Mouse (Mus musculus): ENCODE results near the gene Plekhh3. TPM values are rescaled to one million over a fixed set of nuclear protein-coding genes. Genes with fewer than 3 reads are reported as not detected.

Plekhh3 gene
- polyA plus RNA-seq, 1 experiment from 2014 or later: 7.2 TPM

GRCm38 (mm10) chr11:101138536-101139181 is 32.5 kb downstream of the Plekhh3 start:
- Histone ChIP-seq H3K36me3 (ENCODE audit: control insufficient read depth, insufficient read depth, low read length) (no peaks in the 10 kb centered on the region), H3K4me2 (ENCODE audit: low read depth, low read length) (0 out of 2 replicates have a peak overlapping the region, but pooled peaks have one; percentile 7), H3K9ac (replicated peaks; ENCODE audit: low read depth, low read length) (no peak overlapping the region), H3K4me3 (ENCODE audit: low read depth, low read length) (no peak overlapping the region), H3K27ac (ENCODE audit: low read depth, low read length) (peak overlapping the region; percentile 52; the same call in 1 of the 2 replicates), H3K9me3 (ENCODE audit: control insufficient read depth, low read length) (no peaks in the 10 kb centered on the region), H3K27me3 (ENCODE audit: control insufficient read depth, insufficient read depth, low read length) (no peaks in the 10 kb centered on the region), H3K4me1 (ENCODE audit: control insufficient read depth, insufficient read depth, low read length) (peaks cover 3% of the 10 kb centered on the region; the same call in 1 of the 2 replicates)
- 16% methylated on average over 15 of the region's 15 CpGs for WGBS
- ATAC-seq (ENCODE audit: low read depth): no peak

- Histone ChIP-seq H3K9me3 (ENCODE audit: control insufficient read depth, low read length) (no peaks in the 10 kb centered on the region), H3K4me1 (ENCODE audit: control insufficient read depth, insufficient read depth, low read length) (peaks cover 3% of the 10 kb centered on the region; the same call in 1 of the 2 replicates), H3K36me3 (ENCODE audit: control insufficient read depth, insufficient read depth, low read length) (no peaks in the 10 kb centered on the region), H3K27ac (ENCODE audit: low read depth, low read length) (no peak overlapping the region), H3K27me3 (ENCODE audit: control insufficient read depth, insufficient read depth, low read length) (no peaks in the 10 kb centered on the region), H3K4me2 (ENCODE audit: low read depth, low read length) (no peak overlapping the region), H3K9ac (replicated peaks; ENCODE audit: low read depth, low read length) (no peak overlapping the region), H3K4me3 (ENCODE audit: low read depth, low read length) (no peak overlapping the region)
- 76% methylated on average over 7 of the region's 7 CpGs for WGBS
- ATAC-seq (ENCODE audit: low read depth): no peak
Observed at GRCm38 (mm10) chr11:101137000-101137399, 34.2 kb downstream of the Plekhh3 start.

- H3K36me3 ChIP-seq (ENCODE audit: control insufficient read depth, insufficient read depth, low read length): no peaks in the 10 kb centered on the region
- 81% methylated on average over 13 of the region's 13 CpGs for WGBS
- ATAC-seq (ENCODE audit: low read depth): no peak
Observed at GRCm38 (mm10) chr11:101134217-101134865, 36.8 kb downstream of the Plekhh3 start.

GRCm38 (mm10) chr11:101133037-101133436 is 38.1 kb downstream of the Plekhh3 start:
- no peak overlapping the region for H3K9ac ChIP-seq (replicated peaks; ENCODE audit: low read depth, low read length)
- no peak overlapping the region for H3K27ac ChIP-seq (ENCODE audit: low read depth, low read length)
- ATAC-seq (ENCODE audit: low read depth): no peak
- no peaks in the 10 kb centered on the region for H3K4me1 ChIP-seq (ENCODE audit: control insufficient read depth, insufficient read depth, low read length)
- no peaks in the 10 kb centered on the region for H3K36me3 ChIP-seq (ENCODE audit: control insufficient read depth, insufficient read depth, low read length)
- H3K9me3 ChIP-seq (ENCODE audit: control insufficient read depth, low read length): no peaks in the 10 kb centered on the region
- WGBS: 84% methylated on average over 12 of the region's 12 CpGs
- H3K4me2 ChIP-seq (ENCODE audit: low read depth, low read length): no peak overlapping the region
- H3K4me3 ChIP-seq (ENCODE audit: low read depth, low read length): no peak overlapping the region
- H3K27me3 ChIP-seq (ENCODE audit: control insufficient read depth, insufficient read depth, low read length): no peaks in the 10 kb centered on the region

More at GRCm38 (mm10) chr11:101134217-101134865, 36.8 kb downstream of the Plekhh3 start:
- Histone ChIP-seq H3K27me3 (ENCODE audit: control insufficient read depth, insufficient read depth, low read length) (no peaks in the 10 kb centered on the region), H3K9ac (replicated peaks; ENCODE audit: low read depth, low read length) (no peak overlapping the region), H3K27ac (ENCODE audit: low read depth, low read length) (no peak overlapping the region), H3K4me2 (ENCODE audit: low read depth, low read length) (no peak overlapping the region), H3K4me3 (ENCODE audit: low read depth, low read length) (no peak overlapping the region), H3K9me3 (ENCODE audit: control insufficient read depth, low read length) (no peaks in the 10 kb centered on the region), H3K4me1 (ENCODE audit: control insufficient read depth, insufficient read depth, low read length) (peaks cover 3% of the 10 kb centered on the region; the same call in 1 of the 2 replicates)

GRCm38 (mm10) chr11:101131701-101132100 is 39.5 kb downstream of the Plekhh3 start:
- no peak overlapping the region for H3K4me3 ChIP-seq (ENCODE audit: low read depth, low read length)
- peaks cover under 1% of the 10 kb centered on the region; the same call in 1 of the 2 replicates for H3K36me3 ChIP-seq (ENCODE audit: control insufficient read depth, insufficient read depth, low read length)
- no peak for ATAC-seq (ENCODE audit: low read depth)
- H3K27ac ChIP-seq (ENCODE audit: low read depth, low read length): no peak overlapping the region
- no peak overlapping the region for H3K4me2 ChIP-seq (ENCODE audit: low read depth, low read length)
- 87% methylated on average over 6 of the region's 6 CpGs for WGBS
- no peaks in the 10 kb centered on the region for H3K27me3 ChIP-seq (ENCODE audit: control insufficient read depth, insufficient read depth, low read length)
- H3K9me3 ChIP-seq (ENCODE audit: control insufficient read depth, low read length): no peaks in the 10 kb centered on the region
- H3K4me1 ChIP-seq (ENCODE audit: control insufficient read depth, insufficient read depth, low read length): no peaks in the 10 kb centered on the region
- H3K9ac ChIP-seq (replicated peaks; ENCODE audit: low read depth, low read length): no peak overlapping the region

- 90% methylated on average over 2 of the region's 2 CpGs for WGBS
- Histone ChIP-seq H3K4me3 (ENCODE audit: low read depth, low read length) (no peak overlapping the region), H3K9me3 (ENCODE audit: control insufficient read depth, low read length) (no peaks in the 10 kb centered on the region), H3K4me2 (ENCODE audit: low read depth, low read length) (no peak overlapping the region), H3K4me1 (ENCODE audit: control insufficient read depth, insufficient read depth, low read length) (no peaks in the 10 kb centered on the region), H3K36me3 (ENCODE audit: control insufficient read depth, insufficient read depth, low read length) (peaks cover 5% of the 10 kb centered on the region; the same call in 1 of the 2 replicates), H3K27me3 (ENCODE audit: control insufficient read depth, insufficient read depth, low read length) (no peaks in the 10 kb centered on the region), H3K27ac (ENCODE audit: low read depth, low read length) (no peak overlapping the region), H3K9ac (replicated peaks; ENCODE audit: low read depth, low read length) (no peak overlapping the region)
- ATAC-seq (ENCODE audit: low read depth): no peak
Observed at GRCm38 (mm10) chr11:101131187-101131586, 40.0 kb downstream of the Plekhh3 start.

- WGBS: 50% methylated on average over 18 of the region's 18 CpGs
- H3K27me3 ChIP-seq (ENCODE audit: control insufficient read depth, insufficient read depth, low read length): no peaks in the 10 kb centered on the region
- no peak overlapping the region for H3K4me2 ChIP-seq (ENCODE audit: low read depth, low read length)
- no peak overlapping the region for H3K4me3 ChIP-seq (ENCODE audit: low read depth, low read length)
- no peaks in the 10 kb centered on the region for H3K4me1 ChIP-seq (ENCODE audit: control insufficient read depth, insufficient read depth, low read length)
- no peak overlapping the region for H3K9ac ChIP-seq (replicated peaks; ENCODE audit: low read depth, low read length)
- H3K9me3 ChIP-seq (ENCODE audit: control insufficient read depth, low read length): no peaks in the 10 kb centered on the region
- no peak for ATAC-seq (ENCODE audit: low read depth)
- H3K36me3 ChIP-seq (ENCODE audit: control insufficient read depth, insufficient read depth, low read length): peaks cover 14% of the 10 kb centered on the region; the same call in 1 of the 2 replicates
- no peak overlapping the region for H3K27ac ChIP-seq (ENCODE audit: low read depth, low read length)
Observed at GRCm38 (mm10) chr11:101130056-101130756, 40.9 kb downstream of the Plekhh3 start.

- no peak overlapping the region for H3K4me2 ChIP-seq (ENCODE audit: low read depth, low read length)
Observed at GRCm38 (mm10) chr11:101128996-101129577, 42.1 kb downstream of the Plekhh3 start.

More at GRCm38 (mm10) chr11:101128996-101129577, 42.1 kb downstream of the Plekhh3 start:
- no peak overlapping the region for H3K9ac ChIP-seq (replicated peaks; ENCODE audit: low read depth, low read length)
- peaks cover 14% of the 10 kb centered on the region; the same call in 1 of the 2 replicates for H3K36me3 ChIP-seq (ENCODE audit: control insufficient read depth, insufficient read depth, low read length)
- WGBS: 88% methylated on average over 11 of the region's 11 CpGs
- ATAC-seq (ENCODE audit: low read depth): no peak
- H3K4me3 ChIP-seq (ENCODE audit: low read depth, low read length): no peak overlapping the region
- H3K9me3 ChIP-seq (ENCODE audit: control insufficient read depth, low read length): no peaks in the 10 kb centered on the region
- H3K27me3 ChIP-seq (ENCODE audit: control insufficient read depth, insufficient read depth, low read length): no peaks in the 10 kb centered on the region
- H3K4me1 ChIP-seq (ENCODE audit: control insufficient read depth, insufficient read depth, low read length): no peaks in the 10 kb centered on the region
- no peak overlapping the region for H3K27ac ChIP-seq (ENCODE audit: low read depth, low read length)
